Mouse (Mus musculus): ENCODE measurements around the gene Cep89.

DNA sequence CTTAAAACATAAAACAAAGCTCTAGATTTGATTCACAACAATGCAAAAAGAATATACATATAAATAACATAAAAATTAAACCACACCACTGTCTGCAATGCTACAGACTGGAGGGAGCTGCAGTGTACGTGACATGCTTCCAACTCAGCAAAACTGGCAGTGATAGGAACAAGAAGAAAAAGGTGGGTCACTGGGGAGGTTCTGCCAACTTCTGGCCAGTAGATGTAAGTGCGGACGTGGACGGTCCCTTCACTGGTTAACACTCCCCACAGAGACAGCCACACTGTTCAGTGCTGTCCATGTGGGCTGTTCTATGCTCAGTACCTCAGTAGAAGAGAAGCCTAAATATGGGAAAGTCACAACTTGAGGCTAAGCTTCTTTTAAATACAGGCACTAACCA, 74.0 kb downstream of the Cep89 start:
- TF ChIP-seq CTCF (conservative IDR thresholded peaks at IDR 0.05; ENCODE audit: low read length) (no peak), NANOG (IDR thresholded peaks at IDR 0.05; ENCODE audit: borderline replicate concordance, low read length) (no peak)

Data from E14TG2a.4 (cell line).